Mouse (Mus musculus): Measurements from ENCODE around the gene Gk5.
"Not testable (repeated sequence)": the region's sequence is repeated elsewhere in the genome, so short reads cannot be mapped to it uniquely, and the experiment has no call there.

Gk5 gene

GRCm38 (mm10) chr9:96144883-96145282, 25.7 kb downstream of the Gk5 start:
- DNase-seq (ENCODE audit: low spot score) = no peak

GRCm38 (mm10) chr9:96152801-96153200, 33.6 kb downstream of the Gk5 start:
- no peak for DNase-seq (ENCODE audit: low spot score)

GRCm38 (mm10) chr9:96158431-96158830, 39.3 kb downstream of the Gk5 start:
- no peak for DNase-seq (ENCODE audit: low spot score)

- DNase-seq (ENCODE audit: low spot score) = no peak
These were observed 39.9 kb downstream of the Gk5 start for GRCm38 (mm10) chr9:96159047-96159446.

DNA sequence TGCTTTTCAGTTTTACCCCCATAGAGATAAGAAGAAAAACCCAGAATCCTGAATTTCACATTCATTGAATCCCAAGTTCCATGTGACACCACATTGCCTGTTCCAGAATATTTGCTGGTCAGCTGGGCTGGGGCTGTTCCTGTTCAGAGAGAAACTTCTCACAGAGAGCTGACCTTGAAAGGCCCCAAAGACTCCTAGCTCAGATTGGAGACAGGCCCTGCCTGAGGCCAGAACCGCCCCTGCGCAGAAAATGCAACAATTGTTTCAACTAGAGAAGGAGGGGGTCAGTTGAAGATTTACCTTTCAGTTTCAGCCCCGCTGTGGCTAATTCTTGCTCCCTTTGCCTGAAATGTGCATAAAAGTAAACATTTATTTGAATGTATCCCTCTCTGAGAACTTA, 41.6 kb downstream of the Gk5 start:
- DNase-seq (ENCODE audit: low spot score) = no peak

GRCm38 (mm10) chr9:96162421-96162820, 43.3 kb downstream of the Gk5 start:
- DNase-seq (ENCODE audit: low spot score) = no peak

DNA sequence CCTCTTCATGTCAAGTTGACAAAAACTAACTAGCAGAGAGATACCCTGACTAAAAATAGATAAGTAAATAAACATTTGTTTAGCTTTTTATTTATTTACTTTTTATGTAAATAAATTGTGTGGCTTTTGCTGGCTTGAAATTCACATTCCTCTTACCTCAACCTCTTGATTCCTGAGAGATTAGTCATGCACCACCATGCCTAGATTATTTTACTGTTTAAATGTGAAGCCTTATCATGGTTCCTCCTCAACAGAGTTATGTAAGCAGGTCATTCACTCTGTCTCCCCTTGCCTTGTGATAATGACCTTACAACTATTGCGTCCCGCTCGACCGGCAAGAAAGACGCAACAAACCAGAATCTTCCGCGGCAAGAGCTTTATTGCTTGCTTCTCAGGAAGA, 44.3 kb downstream of the Gk5 start:
- no peak for DNase-seq (ENCODE audit: low spot score)

DNA sequence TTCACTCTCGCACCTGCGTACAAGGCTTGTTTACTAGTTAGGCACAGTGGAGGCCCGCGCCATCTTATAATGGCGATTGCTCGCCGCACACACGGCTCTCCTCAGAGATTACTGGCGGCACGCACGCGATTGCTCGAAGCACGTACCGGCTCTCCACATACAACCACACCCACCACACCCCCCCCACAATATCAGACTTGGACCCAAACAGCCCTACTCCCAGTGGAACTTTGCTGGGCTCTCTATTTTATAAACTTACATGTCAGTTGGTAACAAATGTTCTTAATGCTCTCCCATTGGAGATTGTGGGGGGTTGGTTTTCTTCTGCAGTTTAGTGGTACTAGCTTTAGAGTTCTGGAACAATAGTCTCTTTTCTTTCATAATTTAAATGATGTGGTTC, 44.8 kb downstream of the Gk5 start:
- DNase-seq (ENCODE audit: low spot score) = not testable (repeated sequence)

DNA sequence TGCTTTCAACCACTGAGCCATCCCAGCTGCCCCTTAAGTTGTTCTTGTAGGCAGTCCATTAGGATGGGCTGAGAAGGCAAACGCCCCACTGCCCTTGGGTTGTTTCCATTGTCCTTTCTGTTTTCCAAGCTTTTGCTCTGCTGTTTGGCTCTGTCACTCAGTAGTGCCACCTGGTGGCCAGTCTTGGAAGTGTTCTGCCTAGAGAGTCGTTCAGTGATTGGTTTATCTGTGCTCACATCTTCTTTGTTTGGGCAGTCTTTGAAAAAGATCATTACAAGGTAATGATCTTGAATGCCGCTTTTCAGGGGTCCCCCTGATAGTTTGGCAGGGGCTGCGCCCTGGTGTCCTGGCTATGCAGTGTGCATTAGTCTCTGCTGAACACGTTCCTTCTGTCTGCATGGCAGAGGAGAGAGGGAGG, 48.0 kb downstream of the Gk5 start:
- peak; percentile 35 for DNase-seq (ENCODE audit: low spot score)

DNA sequence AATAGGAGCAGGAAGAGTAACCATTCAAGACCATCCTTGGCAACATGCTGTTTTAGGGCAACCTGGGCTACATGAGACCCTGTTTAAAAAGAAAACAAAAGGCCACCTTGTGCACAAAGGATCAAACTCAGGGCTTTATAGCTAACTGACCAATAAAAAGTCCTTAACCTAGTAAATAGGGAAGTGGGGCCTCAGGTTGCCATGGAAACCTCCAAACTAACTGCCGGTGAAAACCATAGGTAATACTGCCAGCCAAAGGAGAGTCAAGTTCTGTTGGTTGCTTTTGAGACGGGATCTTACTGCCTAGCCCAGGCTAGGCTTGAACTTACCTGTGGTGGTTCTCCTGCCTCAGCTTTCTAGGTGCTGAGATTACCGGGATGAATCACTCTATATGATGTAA, 51.4 kb downstream of the Gk5 start:
- DNase-seq (ENCODE audit: low spot score) = no peak

- DNase-seq (ENCODE audit: low spot score) = no peak
These were observed 65.7 kb downstream of the Gk5 start for GRCm38 (mm10) chr9:96184909-96185308.

DNA sequence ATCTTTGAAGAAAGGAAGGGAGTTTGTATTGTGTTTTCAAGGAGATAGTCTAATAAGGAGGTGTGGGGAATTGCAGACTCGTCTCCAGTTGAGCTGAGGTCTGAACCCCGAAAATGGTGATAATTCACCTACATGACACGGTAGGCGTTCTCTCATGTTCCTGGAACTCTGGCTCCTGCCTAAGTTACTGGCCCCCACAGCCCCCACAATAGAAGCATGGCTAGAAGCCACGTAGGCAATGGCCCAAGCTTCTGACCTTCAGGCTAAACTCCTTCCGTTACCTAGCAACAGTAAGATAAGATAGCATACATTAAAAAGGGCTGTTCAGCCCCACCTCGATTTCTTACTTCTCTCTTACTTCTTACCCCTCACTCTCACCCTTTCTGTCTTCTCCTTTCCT, 67.5 kb downstream of the Gk5 start:
- no peak for DNase-seq (ENCODE audit: low spot score)

- DNase-seq (ENCODE audit: low spot score) = peak; percentile 67
These were observed 76.9 kb downstream of the Gk5 start, which contains the start of gene Tfdp2 for GRCm38 (mm10) chr9:96195885-96196622. Gene Tfdp2 (plus strand): TSS chr9:96196275.

- DNase-seq (ENCODE audit: low spot score) = peak; percentile 22
These were observed 77.5 kb downstream of the Gk5 start for GRCm38 (mm10) chr9:96196636-96197181.

GRCm38 (mm10) chr9:96197806-96198205, 78.6 kb downstream of the Gk5 start:
- DNase-seq (ENCODE audit: low spot score) = no peak

GRCm38 (mm10) chr9:96203663-96204062, 84.5 kb downstream of the Gk5 start:
- DNase-seq (ENCODE audit: low spot score) = no peak

DNA sequence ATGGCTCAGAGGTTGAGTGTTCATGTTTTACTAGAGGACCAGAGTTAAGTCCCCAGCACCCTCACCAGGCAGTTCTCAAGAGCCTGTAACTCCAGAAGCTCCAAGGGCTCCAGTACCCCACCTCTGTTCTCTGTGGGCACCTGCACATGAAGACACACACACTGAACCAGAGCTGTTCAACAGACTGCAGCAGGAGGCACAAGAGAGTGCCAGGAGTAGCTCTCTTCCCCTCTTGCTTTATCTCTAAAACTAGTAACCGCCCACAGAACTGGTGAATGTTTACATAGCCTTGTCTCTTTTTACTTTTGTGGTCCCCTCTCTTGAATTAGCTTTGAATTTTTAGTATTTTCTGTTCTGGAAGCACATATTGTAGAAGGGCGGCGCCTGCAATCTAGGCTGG, 88.3 kb downstream of the Gk5 start:
- no peak for DNase-seq (ENCODE audit: low spot score)

GRCm38 (mm10) chr9:96213036-96213645, 94.0 kb downstream of the Gk5 start:
- no peak for DNase-seq (ENCODE audit: low spot score)

DNA sequence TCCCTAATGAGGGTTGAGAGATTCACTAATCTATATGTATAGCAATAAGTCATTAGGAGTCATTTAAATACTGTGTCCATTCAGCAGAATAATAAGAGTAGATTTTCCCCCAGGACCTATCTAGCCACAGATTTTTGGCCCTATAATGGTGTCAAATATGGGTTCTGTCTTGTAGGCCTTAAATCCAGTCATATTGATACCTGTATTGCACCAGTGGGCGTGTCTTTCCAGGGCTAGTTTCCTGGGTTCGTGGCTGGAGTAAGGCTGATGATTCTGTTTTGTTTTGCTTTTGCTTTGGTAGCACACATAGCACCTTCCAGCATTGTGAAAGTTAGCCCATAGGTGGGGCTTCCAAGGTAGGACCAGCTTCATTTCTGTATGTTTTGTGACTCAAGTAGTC, 95.0 kb downstream of the Gk5 start:
- no peak for DNase-seq (ENCODE audit: low spot score)

DNA sequence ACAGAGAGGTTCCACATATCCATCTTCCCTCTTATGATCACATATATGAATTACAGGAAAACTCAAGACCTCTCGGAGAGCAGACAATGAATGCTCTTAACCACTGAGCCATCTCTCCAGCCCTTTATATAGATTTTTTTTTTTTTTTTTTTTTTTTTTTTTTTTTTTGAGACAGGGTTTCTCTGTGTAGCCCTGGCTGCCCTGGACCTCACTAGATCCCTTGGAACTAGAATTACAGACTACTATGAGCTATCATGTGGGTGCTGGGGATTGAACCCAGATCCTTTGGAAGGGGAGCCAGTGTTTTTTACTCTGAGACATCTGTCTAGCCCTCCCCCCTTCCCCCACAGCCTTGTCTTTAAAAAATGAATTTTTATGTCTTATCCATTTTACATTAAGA, 98.1 kb downstream of the Gk5 start:
- DNase-seq (ENCODE audit: low spot score) = no peak

DNA sequence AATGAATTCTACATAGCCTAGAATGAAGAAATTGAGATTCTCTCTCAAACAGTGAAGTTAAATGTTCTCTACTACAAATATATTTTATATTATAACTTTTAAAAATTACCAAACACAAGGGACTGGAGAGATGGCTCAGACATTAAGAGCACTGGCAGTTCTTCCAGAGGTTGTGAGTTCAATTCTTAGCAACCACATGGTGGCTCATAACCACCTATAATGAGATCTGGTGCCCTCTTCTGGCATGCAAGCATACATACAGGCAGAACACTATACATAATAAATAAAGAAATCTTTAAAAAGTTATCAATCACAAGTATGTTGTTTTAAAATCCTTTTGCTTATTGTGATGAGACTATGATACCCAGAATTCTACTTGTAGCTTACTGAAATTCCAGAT, 98.6 kb downstream of the Gk5 start:
- no peak for DNase-seq (ENCODE audit: low spot score)

- DNase-seq (ENCODE audit: low spot score) = no peak
These were observed 100.0 kb downstream of the Gk5 start for GRCm38 (mm10) chr9:96219114-96219669.

GRCm38 (mm10) chr9:96220419-96220818, 101.3 kb downstream of the Gk5 start:
- no peak for DNase-seq (ENCODE audit: low spot score)
